Mouse (Mus musculus) spleen, postnatal 10 days (tissue): ENCODE results near the gene Mtx1.

Experiments
- DNase-seq, 2 experiments: peaks; one replicate each; pipeline ENCODE4 v3.0.0; 2021 to 2022; ENCODE audit warnings: low spot score in 2 of 2

The Mtx1 gene

GRCm38 (mm10) chr3:89214681-89215411 is 12.0 kb downstream of the Mtx1 start, which contains the start of gene Thbs3:
Gene Thbs3, plus strand, starts transcription at chr3:89215180.
- no peak for DNase-seq

GRCm38 (mm10) chr3:89213803-89214530 is 12.9 kb downstream of the Mtx1 start:
- DNase-seq: peak; percentile 78 to 90

- DNase-seq: no peak
Measured at GRCm38 (mm10) chr3:89210731-89211130, 16.2 kb downstream of the Mtx1 start.

DNA sequence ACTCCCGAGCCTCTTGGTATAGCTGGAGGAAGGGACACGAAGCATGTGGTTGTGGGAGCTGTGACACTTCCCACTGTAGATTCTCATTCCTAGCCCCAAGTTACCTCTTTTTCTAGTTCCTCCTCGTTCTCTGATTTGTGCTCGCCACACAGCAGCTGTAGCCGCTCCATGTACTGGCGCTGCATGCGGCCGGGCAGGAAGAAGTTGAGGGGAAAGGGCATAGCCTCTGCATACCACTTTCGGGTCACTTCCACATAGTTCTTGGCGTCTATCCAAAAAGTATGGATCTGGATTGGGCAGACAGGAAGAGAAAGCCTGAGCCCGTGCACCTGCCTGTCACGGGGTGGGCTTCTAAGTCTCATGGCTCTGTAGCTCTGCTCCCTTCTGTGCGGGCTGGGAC is 16.7 kb downstream of the Mtx1 start:
- DNase-seq: no peak

DNA sequence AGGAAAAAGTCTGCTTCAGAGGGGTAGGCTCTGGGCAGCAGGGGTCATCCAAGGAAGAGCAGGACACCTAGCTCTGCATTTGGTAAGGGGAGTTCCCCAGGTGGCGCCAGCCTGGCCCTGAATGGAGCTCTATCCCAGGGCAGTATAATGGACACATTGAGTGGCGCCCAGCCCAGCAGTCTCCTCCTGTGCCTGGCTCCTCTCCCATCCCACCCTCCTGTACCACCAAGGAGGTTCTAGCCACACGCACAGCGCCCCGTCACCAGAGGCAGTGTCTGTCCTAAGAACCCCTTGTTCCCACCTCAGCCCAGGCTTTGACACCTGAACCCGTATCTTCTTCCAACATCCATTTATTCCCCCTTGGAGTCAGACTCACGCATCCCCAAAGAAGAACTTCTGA is 17.2 kb downstream of the Mtx1 start:
- DNase-seq: no peak

DNA sequence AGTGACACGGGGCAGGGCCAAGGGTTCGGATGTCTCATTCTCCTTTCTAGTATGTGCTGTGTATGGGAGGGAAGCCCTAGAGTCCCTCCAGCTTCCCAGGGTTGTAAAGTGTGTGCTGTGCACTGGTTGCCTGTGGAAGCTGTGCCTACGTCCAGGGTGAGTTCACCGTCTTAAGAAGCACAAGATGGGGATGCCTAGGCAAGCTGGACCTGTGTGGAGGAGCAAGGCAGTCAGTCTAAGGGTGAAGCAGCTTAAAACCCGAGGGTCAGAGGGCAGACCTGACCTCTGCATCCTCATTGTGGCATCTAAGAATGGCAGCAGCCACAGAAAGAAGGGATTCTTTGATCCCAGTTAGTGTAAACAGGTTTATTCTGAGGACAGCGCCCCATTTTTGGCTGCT is 18.2 kb downstream of the Mtx1 start:
- DNase-seq: no peak

DNA sequence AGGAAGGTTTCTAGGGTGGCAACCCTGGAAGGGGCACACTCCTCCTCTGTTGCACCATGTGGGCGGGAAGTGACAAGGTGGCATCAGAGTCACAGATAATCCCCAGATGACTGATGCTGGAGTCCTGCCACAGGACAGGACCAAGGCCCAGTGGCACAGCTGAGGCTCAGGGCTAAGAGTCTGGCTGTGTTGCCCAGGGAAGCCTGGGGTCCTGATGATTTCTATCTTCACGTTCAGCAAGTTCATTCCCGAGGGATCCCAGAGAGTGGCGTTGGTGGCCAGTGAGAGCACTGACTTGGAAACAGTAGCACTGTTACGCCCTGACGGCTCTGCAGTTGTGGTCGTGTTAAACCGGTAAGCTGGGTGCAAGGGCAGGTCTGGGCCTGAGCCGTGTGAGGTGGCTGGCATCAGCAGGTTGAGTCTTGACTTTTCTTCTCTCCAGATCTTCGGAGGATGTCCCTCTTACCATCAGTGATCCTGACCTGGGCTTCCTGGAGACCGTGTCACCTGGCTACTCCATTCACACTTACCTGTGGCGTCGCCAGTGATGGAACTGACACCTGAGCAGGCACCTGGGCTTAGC is 18.7 kb downstream of the Mtx1 start:
- no peak for DNase-seq

DNA sequence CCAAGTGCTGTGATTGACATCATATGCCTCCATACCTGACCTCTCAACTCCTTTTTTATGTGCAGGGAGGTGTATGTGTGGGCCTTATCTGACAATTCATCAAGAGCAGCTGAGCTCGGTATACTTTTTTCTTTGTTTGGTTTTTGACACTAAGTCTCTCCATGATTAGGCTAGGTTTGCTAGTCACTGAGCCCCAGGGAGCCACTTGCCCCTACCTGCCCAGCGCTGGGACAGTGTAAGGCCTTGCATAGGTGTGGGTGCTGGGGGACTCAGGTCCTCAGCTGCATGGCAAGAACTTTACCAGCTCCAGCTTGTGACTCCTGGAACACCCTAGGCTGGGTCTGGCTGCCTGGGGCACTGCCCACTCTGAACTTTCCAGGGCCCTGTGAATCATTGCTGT is 20.2 kb downstream of the Mtx1 start:
- no peak for DNase-seq

DNA sequence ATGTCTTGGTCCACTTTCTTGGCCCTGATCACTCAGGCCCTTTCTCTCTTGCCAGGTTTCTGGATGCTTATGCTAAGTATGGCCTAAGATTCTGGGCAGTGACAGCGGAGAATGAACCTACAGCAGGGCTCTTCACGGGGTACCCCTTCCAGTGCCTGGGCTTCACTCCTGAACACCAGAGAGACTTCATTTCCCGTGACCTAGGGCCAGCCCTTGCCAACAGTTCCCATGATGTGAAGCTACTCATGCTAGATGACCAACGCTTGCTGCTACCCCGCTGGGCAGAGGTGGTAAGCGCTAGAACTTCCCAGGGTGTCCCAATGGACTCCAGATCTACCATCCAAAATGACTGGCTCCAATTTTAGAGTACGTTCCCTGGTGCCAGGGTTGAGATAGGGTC is 20.8 kb downstream of the Mtx1 start:
- DNase-seq: no peak

DNA sequence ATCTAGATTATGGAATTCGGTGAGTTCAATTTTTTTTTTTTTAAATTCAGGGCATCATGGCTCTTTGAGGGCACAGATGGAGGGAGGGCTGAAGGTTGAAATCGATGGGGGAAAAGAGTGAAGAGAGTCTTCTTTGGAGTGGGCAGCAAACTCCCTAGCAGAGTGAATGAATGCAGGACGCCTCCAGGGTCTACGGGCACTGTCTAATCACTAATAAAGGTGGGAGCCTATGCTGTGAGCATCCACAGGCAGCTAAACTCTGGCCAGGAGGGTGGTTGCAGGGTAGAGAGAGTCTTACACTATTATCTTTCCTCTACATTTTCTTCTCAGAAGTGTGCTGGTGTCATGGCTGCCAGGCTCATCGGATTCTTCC is 23.8 kb downstream of the Mtx1 start:
- DNase-seq: no peak

DNA sequence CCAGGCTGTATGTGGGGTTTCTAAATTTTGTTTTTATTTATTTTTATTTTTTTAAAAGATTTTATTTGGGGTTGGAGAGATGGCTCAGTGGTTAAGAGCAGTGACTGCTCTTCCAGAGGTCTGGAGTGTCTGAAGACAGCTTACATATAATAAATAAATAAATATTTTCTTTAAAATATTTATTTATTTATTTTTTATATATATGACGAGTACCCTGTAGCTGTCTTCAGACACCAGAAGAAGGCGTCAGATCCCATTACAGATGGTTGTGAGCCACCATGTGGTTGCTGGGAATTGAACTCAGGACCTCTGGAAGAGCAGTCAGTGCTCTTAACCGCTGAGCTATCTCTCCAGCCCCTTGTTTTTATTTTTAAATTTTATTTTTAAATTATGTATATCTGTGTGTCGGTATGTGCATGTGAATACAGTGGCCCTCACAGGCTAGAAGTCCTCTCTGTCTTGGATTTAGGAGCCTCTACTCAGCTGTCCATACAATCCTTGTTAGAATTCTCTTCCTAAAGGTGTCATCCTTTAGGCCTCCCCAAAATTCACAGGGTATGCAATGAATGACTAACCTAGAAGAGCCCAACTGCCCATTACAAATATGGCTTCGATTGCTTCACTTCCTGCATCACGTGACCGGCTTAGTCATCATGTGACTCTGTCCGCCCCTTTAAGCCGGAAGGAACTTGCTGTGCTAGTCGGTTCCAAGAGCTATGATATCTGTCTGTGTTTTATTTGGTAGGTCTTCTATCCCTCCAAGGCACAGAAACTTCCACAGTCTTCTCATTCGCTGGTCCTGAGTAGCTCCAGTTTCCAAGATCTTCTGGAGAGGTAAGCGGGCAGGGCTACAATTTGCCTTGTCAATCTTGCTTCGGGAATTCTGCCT is 24.4 kb downstream of the Mtx1 start, which contains the start of gene Gba:
Gba (plus strand) TSS at position 676 of the 889 bp plus-strand sequence.
- peak; percentile 74 to 87 for DNase-seq

- no peak for DNase-seq
Measured at GRCm38 (mm10) chr3:89199839-89200238, 27.0 kb downstream of the Mtx1 start.

- peak; percentile 62 to 92 for DNase-seq
Measured at GRCm38 (mm10) chr3:89195979-89196877, 30.7 kb downstream of the Mtx1 start.

- DNase-seq: peak in 1 of 2 experiments; percentile 63
Measured at GRCm38 (mm10) chr3:89193853-89194252, 33.0 kb downstream of the Mtx1 start.

GRCm38 (mm10) chr3:89193351-89193750 is 33.5 kb downstream of the Mtx1 start:
- no peak for DNase-seq

GRCm38 (mm10) chr3:89190436-89190835 is 36.5 kb downstream of the Mtx1 start:
- DNase-seq: no peak

GRCm38 (mm10) chr3:89188478-89188875 is 38.4 kb downstream of the Mtx1 start:
- peak in 1 of 2 experiments; percentile 47 for DNase-seq

DNA sequence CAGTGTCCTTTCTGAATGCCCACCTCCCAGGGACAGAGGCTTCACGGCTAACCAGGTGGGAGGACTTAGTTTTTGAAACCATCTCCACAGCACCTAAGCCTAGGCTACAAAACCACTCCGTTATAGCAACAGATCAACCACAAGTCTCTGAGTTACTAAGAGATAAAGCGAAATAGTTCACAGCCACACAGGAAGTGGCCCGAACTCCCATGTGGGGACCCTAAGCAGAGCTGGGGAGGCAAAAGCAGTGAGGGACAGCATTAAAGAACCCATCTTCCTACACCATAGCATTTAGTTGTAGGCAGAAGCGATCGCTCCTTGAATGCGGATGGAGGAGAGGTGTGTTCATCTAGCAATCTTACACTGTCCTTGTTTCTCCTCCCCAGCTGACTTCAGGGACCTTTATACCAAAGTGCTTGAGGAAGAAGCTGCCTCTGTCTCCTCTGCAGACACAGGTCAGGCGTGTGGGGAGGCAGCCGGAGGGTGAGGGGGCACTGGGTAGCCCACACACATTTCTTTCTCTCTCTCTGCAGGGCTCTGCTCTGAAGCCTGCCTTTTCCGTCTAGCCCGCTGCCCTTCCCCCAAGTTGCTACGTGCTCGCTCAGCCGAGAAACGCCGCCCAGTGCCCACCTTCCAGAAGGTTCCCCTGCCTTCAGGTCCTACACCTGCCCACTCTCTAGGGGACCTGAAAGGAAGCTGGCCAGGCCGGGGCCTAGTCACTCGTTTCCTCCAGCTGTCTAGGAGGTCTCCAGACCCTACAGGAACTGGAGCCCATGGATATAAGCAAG is 39.0 kb downstream of the Mtx1 start:
- peak in 1 of 2 experiments; percentile 35 for DNase-seq

DNA sequence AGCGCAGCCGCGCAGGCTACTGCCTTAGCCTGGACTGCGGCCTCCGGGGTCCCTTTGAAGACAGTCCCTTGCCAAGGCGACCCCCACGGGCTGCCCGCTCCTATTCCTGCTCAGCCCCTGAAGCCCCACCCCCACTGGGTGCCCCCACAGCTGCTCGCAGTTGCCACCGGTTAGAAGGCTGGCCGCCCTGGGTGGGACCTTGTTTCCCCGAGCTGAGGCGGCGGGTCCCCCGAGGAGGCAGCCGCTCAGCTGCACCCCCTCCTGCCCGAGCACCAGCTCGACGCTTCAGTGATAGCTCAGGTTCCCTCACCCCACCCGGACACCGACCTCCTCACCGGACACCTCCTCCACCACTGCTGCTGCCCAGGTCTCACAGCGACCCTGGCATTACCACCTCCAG is 39.7 kb downstream of the Mtx1 start:
- peak in 1 of 2 experiments; percentile 52 for DNase-seq

- no peak for DNase-seq
Measured at GRCm38 (mm10) chr3:89183959-89184315, 43.0 kb downstream of the Mtx1 start.
